Mouse (Mus musculus): Measurements from ENCODE around the gene Cep44. TPM values are rescaled to one million over a fixed set of nuclear protein-coding genes. Genes with fewer than 3 reads are reported as not detected.

Cep44 gene
- polyA plus RNA-seq (2014; fragmentation: Illumina TruSeq; extraction: RNeasy Lipid Tissue Mini Kit (QIAGEN cat#74804); ENCODE audit: insufficient read depth, low read depth, low replicate concordance): 15.8 TPM

GRCm38 (mm10) chr8:56550558-56551360 is at the start of gene Cep44, which contains the start of gene Fbxo8:
Gene Cep44 (minus strand): TSS chr8:56551047.
Gene Fbxo8 (plus strand): TSS chr8:56551090.

Other genes with a start within 250 kb of the Cep44 start
- 31.3 TPM for gene Fbxo8, start within 50 bp of the Cep44 start, polyA plus RNA-seq (2014; fragmentation: Illumina TruSeq; extraction: RNeasy Lipid Tissue Mini Kit (QIAGEN cat#74804); ENCODE audit: insufficient read depth, low read depth, low replicate concordance)

All from lung, adult 10 weeks (tissue).